Mouse (Mus musculus) intestine, embryonic 14.5 days (tissue): ENCODE results near the gene Slc50a1. TPM values are rescaled to one million over a fixed set of nuclear protein-coding genes. Genes with fewer than 3 reads are reported as not detected.
A peak's percentile ranks its signal among the peaks of the same experiment; 100 is the strongest.

ENCODE experiments used
- ATAC-seq: fragments of 200-750 bp; cut with Nextera tagmentation; replicated peaks from 2 replicates; pipeline ENCODE4 v1.8.0; 2017; ENCODE audit warnings: low read depth, moderate number of reproducible peaks, moderate TSS enrichment, moderate library complexity; ENCODE audit not compliant: low FRiP score, low TSS enrichment
- DNase-seq: peaks from one replicate; pipeline ENCODE4 v3.0.0-alpha.2; 2018; ENCODE audit warnings: low spot score
- H3K27ac ChIP-seq: fragments of 300-500 bp; sonication (generic); 2 replicates; pipeline ENCODE4 v1.5.1; 2014; ENCODE audit warnings: low read depth, mild to moderate bottlenecking, control low read depth
- H3K27me3 ChIP-seq: fragments of 300-500 bp; sonication (generic); replicated peaks from 2 replicates; pipeline ENCODE4 v1.6.1; 2014; ENCODE audit warnings: low read length, control low read depth; ENCODE audit not compliant: control insufficient read depth, insufficient read depth
- H3K36me3 ChIP-seq: fragments of 300-500 bp; sonication (generic); 2 replicates; pipeline ENCODE4 v1.6.1; 2014; ENCODE audit warnings: low read length, control low read depth; ENCODE audit not compliant: control insufficient read depth, insufficient read depth
- H3K4me1 ChIP-seq: fragments of 300-500 bp; sonication (generic); replicated peaks from 2 replicates; pipeline ENCODE4 v1.6.1; 2014; ENCODE audit warnings: low read length, control low read depth, mixed read lengths; ENCODE audit not compliant: control insufficient read depth, insufficient read depth
- H3K4me2 ChIP-seq: fragments of 300-500 bp; sonication (generic); 2 replicates; pipeline ENCODE4 v1.6.1; 2014; ENCODE audit warnings: low read length
- H3K4me3 ChIP-seq: fragments of 300-500 bp; sonication (generic); 2 replicates; pipeline ENCODE4 v1.5.1; 2014; ENCODE audit warnings: low read depth, low read length, control low read depth, mixed read lengths
- H3K9ac ChIP-seq: fragments of 300-500 bp; sonication (generic); 2 replicates; pipeline ENCODE4 v1.6.1; 2014; ENCODE audit warnings: mild to moderate bottlenecking, low read length
- H3K9me3 ChIP-seq: fragments of 300-500 bp; sonication (generic); 2 replicates; pipeline ENCODE4 v1.6.1; 2016; ENCODE audit warnings: low read length, control low read depth; ENCODE audit not compliant: control insufficient read depth
- WGBS: fragments of 180-500 bp; shearing (Covaris S2); extraction: QIAGEN DNeasy Blood & Tissue Kit; methylation state at CpG from one replicate; pipeline ENCODE4 v1.1.7; 2014; 5-methylcytosine and 5-hydroxymethylcytosine counted together
- polyA plus RNA-seq: library from polyadenylated mRNA; unstranded; fragments of >200 nt; fragmentation: Nextera tagmentation; extraction: Ambion mirVana; gene quantifications from 2 replicates; pipeline ENCODE4 v1.2.1, GENCODE M21; 2014

Gene Slc50a1
- polyA plus RNA-seq, 1 experiment from 2014 or later, result 64.7 TPM

- H3K4me1 ChIP-seq, result peaks cover 40% of the 10 kb centered on the region
- ATAC-seq, result peak; percentile 17
- DNase-seq, result peak; percentile 96
- 8% methylated on average over 26 of the region's 26 CpGs for WGBS
- peak overlapping the region; percentile 12 for H3K4me3 ChIP-seq
- no peak overlapping the region for H3K27ac ChIP-seq
- H3K9me3 ChIP-seq, result no peaks in the 10 kb centered on the region
- peaks cover 23% of the 10 kb centered on the region for H3K27me3 ChIP-seq
- peak overlapping the region; percentile 53 for H3K4me2 ChIP-seq
- H3K9ac ChIP-seq, result peak overlapping the region; percentile 22; the same call in 1 of the 2 replicates
- no peaks in the 10 kb centered on the region for H3K36me3 ChIP-seq
These were observed 45.0 kb upstream of the Slc50a1 start for GRCm38 (mm10) chr3:89315195-89315929.

DNA sequence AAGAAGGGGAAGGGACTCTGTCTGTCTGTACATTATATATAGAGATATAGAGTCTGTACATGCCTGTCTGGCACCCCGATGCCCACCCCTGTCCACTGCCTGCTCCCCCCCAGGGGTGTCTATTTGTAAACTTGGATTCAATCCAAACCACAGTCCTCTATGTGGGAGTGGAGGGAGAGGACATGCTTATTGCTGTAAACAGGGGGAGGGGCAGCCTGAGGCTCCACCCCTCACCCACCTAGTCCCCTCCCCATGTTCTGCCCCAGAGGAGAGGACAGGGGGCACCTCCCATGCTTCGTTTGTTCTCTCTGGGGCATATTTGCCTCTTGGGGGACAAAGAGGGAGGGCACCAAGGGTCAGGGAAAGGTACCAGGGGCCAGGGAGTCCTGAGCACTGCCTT lies 44.4 kb upstream of the Slc50a1 start:
- 57% methylated on average over 2 of the region's 2 CpGs for WGBS
- H3K4me1 ChIP-seq, result peaks cover 34% of the 10 kb centered on the region
- H3K27ac ChIP-seq, result no peak overlapping the region
- H3K9ac ChIP-seq, result no peak overlapping the region
- no peaks in the 10 kb centered on the region for H3K9me3 ChIP-seq
- H3K27me3 ChIP-seq, result peaks cover 18% of the 10 kb centered on the region; the same call in 1 of the 2 replicates
- DNase-seq (no peak), ATAC-seq (no peak)
- peak overlapping the region; percentile 53 for H3K4me2 ChIP-seq
- no peak overlapping the region for H3K4me3 ChIP-seq
- no peaks in the 10 kb centered on the region for H3K36me3 ChIP-seq

- H3K27ac ChIP-seq, result no peak overlapping the region
- no peaks in the 10 kb centered on the region for H3K9me3 ChIP-seq
- H3K9ac ChIP-seq, result no peak overlapping the region
- no peak overlapping the region for H3K4me3 ChIP-seq
- peaks cover 14% of the 10 kb centered on the region; the same call in 1 of the 2 replicates for H3K27me3 ChIP-seq
- DNase-seq (no peak), ATAC-seq (no peak)
- WGBS, result 78% methylated on average over 5 of the region's 5 CpGs
- H3K36me3 ChIP-seq, result no peaks in the 10 kb centered on the region
- H3K4me1 ChIP-seq, result peaks cover 31% of the 10 kb centered on the region
- H3K4me2 ChIP-seq, result no peak overlapping the region
These were observed 44.0 kb upstream of the Slc50a1 start for GRCm38 (mm10) chr3:89314340-89314739.

DNA sequence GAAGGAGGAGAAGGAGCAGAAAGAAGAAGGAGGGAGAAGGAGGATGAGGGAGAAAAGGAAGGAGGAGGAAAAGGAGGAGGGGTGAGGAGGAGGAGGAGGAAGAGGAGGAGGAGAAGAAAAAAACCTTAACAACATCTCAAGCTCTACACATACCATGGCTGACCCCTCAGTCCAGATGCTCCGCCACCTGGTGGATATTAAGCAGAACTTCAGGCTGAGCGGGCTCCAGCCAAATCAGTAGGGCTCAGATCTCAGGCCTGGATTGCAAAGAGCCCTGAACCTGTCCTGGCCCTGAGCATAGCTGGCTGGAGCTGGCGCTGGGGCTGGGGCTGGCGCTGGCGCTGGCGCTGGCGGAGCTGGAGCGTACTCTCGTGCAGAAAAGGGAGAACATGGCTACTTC lies 37.7 kb upstream of the Slc50a1 start:
- no peak overlapping the region for H3K27ac ChIP-seq
- no peaks in the 10 kb centered on the region for H3K27me3 ChIP-seq
- H3K4me2 ChIP-seq, result no peak overlapping the region
- H3K9ac ChIP-seq, result no peak overlapping the region
- H3K9me3 ChIP-seq, result no peaks in the 10 kb centered on the region
- 3% methylated on average over 9 of the region's 9 CpGs for WGBS
- ATAC-seq, result peak; percentile 65
- H3K4me3 ChIP-seq, result no peak overlapping the region
- no peaks in the 10 kb centered on the region for H3K4me1 ChIP-seq
- no peaks in the 10 kb centered on the region for H3K36me3 ChIP-seq
- DNase-seq, result peak; percentile 88

- Histone ChIP-seq H3K9ac (no peak overlapping the region), H3K27me3 (no peaks in the 10 kb centered on the region), H3K4me3 (no peak overlapping the region), H3K36me3 (no peaks in the 10 kb centered on the region), H3K4me1 (no peaks in the 10 kb centered on the region), H3K4me2 (no peak overlapping the region), H3K27ac (no peak overlapping the region), H3K9me3 (no peaks in the 10 kb centered on the region)
- WGBS, result 56% methylated on average over 8 of the region's 8 CpGs
- ATAC-seq (no peak), DNase-seq (no peak)
These were observed 35.4 kb upstream of the Slc50a1 start for GRCm38 (mm10) chr3:89305551-89306325.

- Histone ChIP-seq H3K27me3 (no peaks in the 10 kb centered on the region), H3K27ac (no peak overlapping the region), H3K36me3 (no peaks in the 10 kb centered on the region), H3K4me3 (no peak overlapping the region), H3K9ac (no peak overlapping the region), H3K4me1 (no peaks in the 10 kb centered on the region), H3K9me3 (no peaks in the 10 kb centered on the region), H3K4me2 (no peak overlapping the region)
- ATAC-seq, result no peak
- 67% methylated on average over 4 of the region's 4 CpGs for WGBS
- DNase-seq, result no peak
These were observed 34.7 kb upstream of the Slc50a1 start for GRCm38 (mm10) chr3:89305105-89305504.

DNA sequence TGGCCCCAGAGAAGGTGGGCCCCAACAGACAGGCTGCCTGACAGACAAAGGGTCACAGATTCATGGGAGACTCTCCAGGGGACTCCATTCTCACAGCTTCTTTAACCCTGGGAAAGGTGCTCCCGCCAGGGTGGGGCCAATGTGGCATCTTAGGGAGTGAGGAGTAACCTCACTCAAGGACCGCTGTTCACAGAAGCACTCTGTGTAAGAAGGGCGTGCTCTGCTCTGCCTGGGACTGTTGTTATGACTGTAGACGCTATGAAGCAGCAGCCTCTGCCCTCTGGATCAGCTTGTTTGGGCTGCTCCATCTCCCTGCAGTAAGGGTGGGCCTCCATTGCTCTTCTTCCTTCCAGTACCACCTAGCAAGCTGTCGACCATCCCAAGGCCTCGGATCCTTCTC lies 34.1 kb upstream of the Slc50a1 start:
- Histone ChIP-seq H3K4me1 (no peaks in the 10 kb centered on the region), H3K9me3 (no peaks in the 10 kb centered on the region), H3K4me3 (no peak overlapping the region), H3K27me3 (no peaks in the 10 kb centered on the region), H3K9ac (no peak overlapping the region), H3K27ac (no peak overlapping the region), H3K36me3 (no peaks in the 10 kb centered on the region), H3K4me2 (no peak overlapping the region)
- 53% methylated on average over 6 of the region's 6 CpGs for WGBS
- DNase-seq (no peak), ATAC-seq (no peak)

DNA sequence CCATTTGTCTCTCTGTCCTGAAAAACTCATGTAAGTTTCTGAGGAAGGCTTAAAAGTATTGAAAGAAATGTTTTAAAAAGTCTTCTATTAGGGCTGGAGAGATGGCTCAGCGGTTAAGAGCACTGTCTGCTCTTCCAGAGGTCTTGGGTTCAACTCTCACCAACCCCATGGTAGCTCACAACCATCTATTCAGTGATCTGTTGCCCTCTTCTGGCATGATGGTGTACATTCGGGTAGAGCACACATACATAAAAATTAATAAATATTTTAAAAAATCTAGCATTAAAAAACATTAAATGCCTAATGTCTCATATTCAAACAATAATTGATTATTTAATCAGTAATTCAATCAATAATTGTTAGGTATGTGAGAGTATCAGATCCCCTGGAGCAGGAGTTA lies 30.1 kb upstream of the Slc50a1 start:
- no peak overlapping the region for H3K4me2 ChIP-seq
- H3K4me1 ChIP-seq, result no peaks in the 10 kb centered on the region
- no peak overlapping the region for H3K4me3 ChIP-seq
- no peaks in the 10 kb centered on the region for H3K27me3 ChIP-seq
- H3K36me3 ChIP-seq, result no peaks in the 10 kb centered on the region
- H3K9ac ChIP-seq, result no peak overlapping the region
- no peak overlapping the region for H3K27ac ChIP-seq
- DNase-seq (no peak), ATAC-seq (no peak)
- 64% methylated on average over 2 of the region's 2 CpGs for WGBS
- H3K9me3 ChIP-seq, result no peaks in the 10 kb centered on the region
